Mouse (Mus musculus): ENCODE measurements around the gene Mfsd2b. TPM values are rescaled to one million over a fixed set of nuclear protein-coding genes. Genes with fewer than 3 reads are reported as not detected.

The Mfsd2b gene
- polyA plus RNA-seq, 1 experiment, result 3.0 TPM

DNA sequence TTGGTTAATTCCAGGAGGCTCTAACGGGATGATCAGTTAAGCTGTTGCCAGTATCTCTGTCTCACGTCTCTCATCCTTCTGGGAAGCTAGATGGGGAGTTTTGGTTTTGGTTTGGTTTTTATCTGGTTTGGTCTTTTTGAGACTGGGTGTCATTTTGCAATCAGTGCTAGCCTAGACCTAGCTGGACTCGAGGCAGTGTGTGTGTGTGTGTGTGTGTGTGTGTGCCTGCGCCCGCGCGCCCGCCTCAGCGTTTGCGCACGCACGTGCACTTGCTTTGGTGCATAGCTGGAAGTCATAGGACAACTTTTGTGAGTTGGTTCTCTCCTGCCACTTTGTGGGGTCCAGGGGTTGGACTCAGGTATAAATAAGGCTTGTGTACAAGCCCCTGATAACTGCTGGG, 30.4 kb downstream of the Mfsd2b start:
- DNase-seq, result peak; percentile 34 to 37
- TF ChIP-seq CTCF (IDR thresholded peaks at IDR 0.05; ENCODE audit: borderline replicate concordance, insufficient read depth, low read depth, low read length) (no peak), POLR2A (IDR thresholded peaks at IDR 0.05; ENCODE audit: borderline replicate concordance, insufficient read depth, low read length) (no peak)
- H3K27ac ChIP-seq (ENCODE audit: insufficient read depth, low read length), result no peak overlapping the region
- peaks cover 2% of the 10 kb centered on the region; the same call in 1 of the 2 replicates for H3K4me1 ChIP-seq (ENCODE audit: control insufficient read depth, insufficient read depth, low read length)
- H3K27me3 ChIP-seq (ENCODE audit: control insufficient read depth, insufficient read depth, low read length), result no peaks in the 10 kb centered on the region
- WGBS, result under 1% methylated on average over 12 of the region's 12 CpGs
- peak overlapping the region; percentile 72 for H3K4me3 ChIP-seq (replicated peaks; ENCODE audit: insufficient read depth, low read depth, low read length)

DNA sequence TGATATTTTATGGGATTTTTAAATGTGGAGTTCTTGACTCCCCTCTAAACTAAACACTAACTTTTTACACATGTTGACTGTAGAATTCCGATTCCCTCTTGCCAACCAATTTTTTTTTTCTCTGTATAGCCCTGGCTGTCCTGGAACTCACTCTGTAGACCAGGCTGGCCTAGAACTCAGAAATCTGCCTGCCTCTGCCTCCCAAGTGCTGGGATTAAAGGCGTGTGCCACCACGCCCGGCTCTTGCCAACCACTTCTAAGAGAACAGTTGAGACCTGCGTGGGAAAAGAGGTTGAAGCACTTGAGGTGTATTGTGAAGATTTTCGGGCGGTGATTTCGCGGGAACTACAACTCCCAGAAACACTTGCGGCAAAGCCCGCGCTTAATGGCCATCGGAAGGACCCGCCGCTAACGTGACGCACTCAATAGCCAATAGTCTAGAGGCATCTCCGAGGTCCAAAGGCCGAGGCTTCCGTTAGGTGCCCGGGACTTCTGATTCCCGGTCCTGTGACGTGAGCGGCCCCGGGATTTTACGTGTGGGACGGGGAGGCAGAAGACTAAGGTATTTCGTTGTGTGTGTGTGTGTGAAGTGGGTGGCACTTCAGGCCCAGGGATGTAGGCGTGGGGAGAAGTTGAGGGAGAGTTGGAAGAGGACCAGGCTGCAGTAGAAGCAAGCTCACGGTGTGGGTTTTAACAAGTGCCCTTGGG, 31.1 kb downstream of the Mfsd2b start, which contains the start of gene Wdcp:
TSS of gene Wdcp (plus strand) at position 414 of the 708 bp plus-strand sequence.
- peak; percentile 92 to 95 for DNase-seq
- 1% methylated on average over 30 of the region's 30 CpGs for WGBS
- Histone ChIP-seq H3K4me3 (replicated peaks; ENCODE audit: insufficient read depth, low read depth, low read length) (peak within 1 kb of the TSS; percentile 72), H3K27me3 (ENCODE audit: control insufficient read depth, insufficient read depth, low read length) (no peaks in the 10 kb centered on the region), H3K4me1 (ENCODE audit: control insufficient read depth, insufficient read depth, low read length) (peaks cover 2% of the 10 kb centered on the region; the same call in 1 of the 2 replicates), H3K27ac (ENCODE audit: insufficient read depth, low read length) (no peak within 1 kb of the TSS)
- TF ChIP-seq POLR2A (IDR thresholded peaks at IDR 0.05; ENCODE audit: borderline replicate concordance, insufficient read depth, low read length), result peak; percentile 62; the same call in 1 of the 2 replicates
- no peak for TF ChIP-seq CTCF (IDR thresholded peaks at IDR 0.05; ENCODE audit: borderline replicate concordance, insufficient read depth, low read depth, low read length)

DNA sequence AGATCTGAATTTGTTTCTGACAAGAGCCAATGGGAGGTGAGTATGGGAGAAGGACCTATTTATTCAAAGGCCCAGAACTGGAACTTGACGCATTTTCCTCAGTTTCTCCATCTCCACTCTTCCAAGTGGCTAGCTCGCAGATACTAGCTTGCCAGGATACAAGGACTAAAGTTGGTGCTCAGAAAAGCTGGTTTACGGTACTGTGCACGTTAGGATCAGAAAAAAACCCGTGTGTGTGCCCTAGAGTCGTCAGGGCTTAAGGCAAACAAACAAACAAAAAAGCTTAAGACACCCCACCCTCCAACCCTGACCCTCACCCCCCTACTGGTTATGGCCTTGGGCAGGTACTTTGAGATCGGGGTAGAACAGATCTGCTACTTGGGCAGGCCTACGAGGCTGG, 31.7 kb downstream of the Mfsd2b start:
- Histone ChIP-seq H3K4me3 (replicated peaks; ENCODE audit: insufficient read depth, low read depth, low read length) (no peak overlapping the region), H3K27ac (ENCODE audit: insufficient read depth, low read length) (no peak overlapping the region), H3K4me1 (ENCODE audit: control insufficient read depth, insufficient read depth, low read length) (peaks cover 1% of the 10 kb centered on the region; the same call in 1 of the 2 replicates), H3K27me3 (ENCODE audit: control insufficient read depth, insufficient read depth, low read length) (no peaks in the 10 kb centered on the region)
- WGBS, result 93% methylated on average over 8 of the region's 8 CpGs
- DNase-seq, result peak in 1 of 2 experiments; percentile 25
- TF ChIP-seq POLR2A (IDR thresholded peaks at IDR 0.05; ENCODE audit: borderline replicate concordance, insufficient read depth, low read length) (no peak), CTCF (IDR thresholded peaks at IDR 0.05; ENCODE audit: borderline replicate concordance, insufficient read depth, low read depth, low read length) (no peak)

DNA sequence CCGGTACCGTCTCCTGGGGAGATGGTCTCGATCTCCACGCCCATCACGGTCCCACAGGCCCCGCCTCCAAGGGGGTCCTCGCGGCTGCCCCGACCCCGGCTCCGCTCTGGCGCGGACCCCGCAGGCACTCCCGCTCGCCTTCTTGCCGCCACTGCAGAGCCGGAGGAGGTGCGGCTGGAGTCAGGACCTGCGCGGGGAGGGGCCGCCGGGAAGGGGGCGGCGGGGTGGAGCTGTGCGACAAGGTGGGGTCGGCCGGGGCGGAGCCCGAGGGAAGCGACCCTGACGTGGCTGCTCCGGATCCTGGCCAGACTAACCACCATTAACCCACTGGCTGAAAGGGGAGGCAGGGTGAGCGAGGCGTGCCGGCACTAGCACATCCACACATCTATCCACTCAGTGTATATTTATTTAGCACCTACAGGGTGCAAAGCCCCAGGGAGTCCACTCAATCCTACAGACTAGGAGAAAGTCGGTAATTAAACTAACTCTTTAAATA, 32.7 kb downstream of the Mfsd2b start, which contains the start of gene Fkbp1b:
TSS of gene Fkbp1b (minus strand) at position 200 of the 496 bp plus-strand sequence.
- Histone ChIP-seq H3K4me1 (ENCODE audit: control insufficient read depth, insufficient read depth, low read length) (no peaks in the 10 kb centered on the region; the same call in 1 of the 2 replicates), H3K27ac (ENCODE audit: insufficient read depth, low read length) (no peak within 1 kb of the TSS), H3K27me3 (ENCODE audit: control insufficient read depth, insufficient read depth, low read length) (no peaks in the 10 kb centered on the region), H3K4me3 (replicated peaks; ENCODE audit: insufficient read depth, low read depth, low read length) (peak within 1 kb of the TSS; percentile 59)
- TF ChIP-seq POLR2A (IDR thresholded peaks at IDR 0.05; ENCODE audit: borderline replicate concordance, insufficient read depth, low read length) (0 out of 2 replicates have a peak, but pooled peaks have one; percentile 5), CTCF (IDR thresholded peaks at IDR 0.05; ENCODE audit: borderline replicate concordance, insufficient read depth, low read depth, low read length) (no peak)
- WGBS, result under 1% methylated on average over 37 of the region's 37 CpGs
- DNase-seq, result peak; percentile 71 to 72

DNA sequence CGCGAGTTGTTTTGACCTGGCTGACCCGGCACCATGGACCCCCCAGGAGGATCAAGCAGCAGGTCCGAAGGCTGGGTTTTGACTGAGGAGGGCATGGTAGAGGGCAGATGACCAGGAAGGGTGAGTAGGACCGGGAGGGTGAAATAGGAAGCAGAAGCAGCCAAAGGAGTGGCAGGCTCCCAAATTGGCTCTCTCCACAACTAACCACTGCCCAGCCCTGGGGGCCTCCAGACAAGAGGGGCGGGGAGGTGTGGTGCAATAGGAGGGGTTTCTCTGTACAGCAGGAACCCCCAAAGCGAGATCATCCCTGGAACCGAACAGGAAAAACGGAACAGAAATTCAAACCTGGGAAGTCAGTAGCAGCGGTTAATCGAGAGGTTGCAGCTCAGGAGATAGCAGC, 33.4 kb downstream of the Mfsd2b start:
- Histone ChIP-seq H3K27ac (ENCODE audit: insufficient read depth, low read length) (no peak overlapping the region), H3K27me3 (ENCODE audit: control insufficient read depth, insufficient read depth, low read length) (no peaks in the 10 kb centered on the region), H3K4me1 (ENCODE audit: control insufficient read depth, insufficient read depth, low read length) (no peaks in the 10 kb centered on the region; the same call in 1 of the 2 replicates), H3K4me3 (replicated peaks; ENCODE audit: insufficient read depth, low read depth, low read length) (peak overlapping the region; percentile 59)
- TF ChIP-seq CTCF (IDR thresholded peaks at IDR 0.05; ENCODE audit: borderline replicate concordance, insufficient read depth, low read depth, low read length) (no peak), POLR2A (IDR thresholded peaks at IDR 0.05; ENCODE audit: borderline replicate concordance, insufficient read depth, low read length) (0 out of 2 replicates have a peak, but pooled peaks have one; percentile 5)
- WGBS, result 1% methylated on average over 11 of the region's 11 CpGs
- DNase-seq, result peak; percentile 32 to 40

DNA sequence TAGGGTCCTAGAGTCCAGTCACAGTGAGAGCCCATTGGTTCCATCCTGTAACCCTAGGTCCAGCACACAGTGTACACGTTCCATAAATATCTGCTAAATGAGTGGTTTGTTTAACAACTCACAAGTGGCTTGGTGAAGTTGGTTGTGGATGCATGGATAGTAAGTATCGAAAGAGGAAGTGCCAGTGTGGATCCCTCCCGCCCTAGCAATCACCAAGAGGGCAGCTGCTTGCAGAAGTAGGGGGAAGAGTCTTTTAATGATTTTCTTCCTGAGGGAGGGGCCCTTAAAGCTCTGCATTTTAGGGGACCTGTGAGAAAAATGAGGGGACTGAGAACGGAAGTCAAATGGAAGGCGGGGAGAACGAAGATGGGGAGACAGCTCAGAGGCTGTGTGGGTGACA, 34.1 kb downstream of the Mfsd2b start:
- Histone ChIP-seq H3K27ac (ENCODE audit: insufficient read depth, low read length) (no peak overlapping the region), H3K4me1 (ENCODE audit: control insufficient read depth, insufficient read depth, low read length) (no peaks in the 10 kb centered on the region; the same call in 1 of the 2 replicates), H3K27me3 (ENCODE audit: control insufficient read depth, insufficient read depth, low read length) (no peaks in the 10 kb centered on the region), H3K4me3 (replicated peaks; ENCODE audit: insufficient read depth, low read depth, low read length) (no peak overlapping the region)
- TF ChIP-seq POLR2A (IDR thresholded peaks at IDR 0.05; ENCODE audit: borderline replicate concordance, insufficient read depth, low read length) (no peak), CTCF (IDR thresholded peaks at IDR 0.05; ENCODE audit: borderline replicate concordance, insufficient read depth, low read depth, low read length) (no peak)
- 75% methylated on average over 6 of the region's 6 CpGs for WGBS
- no peak for DNase-seq

DNA sequence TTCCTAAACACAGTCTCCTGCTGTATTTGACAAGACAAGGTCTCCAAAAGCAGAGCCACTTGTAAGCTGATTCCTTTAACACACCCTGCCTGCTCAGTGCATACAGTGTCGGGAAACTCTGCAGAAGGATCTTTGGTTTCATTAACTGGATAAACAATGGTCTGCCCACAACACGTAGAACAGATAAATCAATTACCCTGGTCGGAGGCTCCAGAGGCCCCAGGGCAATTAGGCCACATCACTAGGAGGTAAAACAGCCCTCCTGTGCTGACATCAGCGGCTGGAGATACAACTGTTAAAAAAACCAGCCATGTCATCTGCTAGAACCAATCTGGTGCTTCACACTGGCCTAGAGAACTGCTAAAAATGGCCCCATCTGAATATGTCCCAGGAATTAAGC, 37.2 kb downstream of the Mfsd2b start:
- TF ChIP-seq POLR2A (IDR thresholded peaks at IDR 0.05; ENCODE audit: borderline replicate concordance, insufficient read depth, low read length), result no peak
- no peak for TF ChIP-seq CTCF (IDR thresholded peaks at IDR 0.05; ENCODE audit: borderline replicate concordance, insufficient read depth, low read depth, low read length)
- no peak for DNase-seq
- 72% methylated on average over 4 of the region's 4 CpGs for WGBS
- Histone ChIP-seq H3K27me3 (ENCODE audit: control insufficient read depth, insufficient read depth, low read length) (no peaks in the 10 kb centered on the region), H3K27ac (ENCODE audit: insufficient read depth, low read length) (no peak overlapping the region), H3K4me1 (ENCODE audit: control insufficient read depth, insufficient read depth, low read length) (no peaks in the 10 kb centered on the region; the same call in 1 of the 2 replicates), H3K4me3 (replicated peaks; ENCODE audit: insufficient read depth, low read depth, low read length) (no peak overlapping the region)

Measured in cerebellum, adult 2 months (tissue).